Mouse (Mus musculus) brain, adult 10 weeks (tissue): ENCODE measurements around the gene Fstl5. TPM values are rescaled to one million over a fixed set of nuclear protein-coding genes. Genes with fewer than 3 reads are reported as not detected.

Source experiments
- polyA plus RNA-seq: library from polyadenylated mRNA; stranded (reverse); fragments of 350-450 nt; fragmentation: Illumina TruSeq; extraction: RNeasy Lipid Tissue Mini Kit (QIAGEN cat#74804); gene quantifications from one replicate; pipeline ENCODE4 v1.2.3, GENCODE M21; 2015; ENCODE audit warnings: low read depth, low replicate concordance

Fstl5 gene
- 12.5 TPM for polyA plus RNA-seq

GRCm38 (mm10) chr3:76074060-76074707, at the start of gene Fstl5:
Gene Fstl5, plus strand, starts transcription at chr3:76074270.

Other genes with a start within 250 kb of the Fstl5 start
- 14.2 TPM for gene Golim4, start 117.3 kb upstream of the Fstl5 start, polyA plus RNA-seq